In the genomic region with DNA sequence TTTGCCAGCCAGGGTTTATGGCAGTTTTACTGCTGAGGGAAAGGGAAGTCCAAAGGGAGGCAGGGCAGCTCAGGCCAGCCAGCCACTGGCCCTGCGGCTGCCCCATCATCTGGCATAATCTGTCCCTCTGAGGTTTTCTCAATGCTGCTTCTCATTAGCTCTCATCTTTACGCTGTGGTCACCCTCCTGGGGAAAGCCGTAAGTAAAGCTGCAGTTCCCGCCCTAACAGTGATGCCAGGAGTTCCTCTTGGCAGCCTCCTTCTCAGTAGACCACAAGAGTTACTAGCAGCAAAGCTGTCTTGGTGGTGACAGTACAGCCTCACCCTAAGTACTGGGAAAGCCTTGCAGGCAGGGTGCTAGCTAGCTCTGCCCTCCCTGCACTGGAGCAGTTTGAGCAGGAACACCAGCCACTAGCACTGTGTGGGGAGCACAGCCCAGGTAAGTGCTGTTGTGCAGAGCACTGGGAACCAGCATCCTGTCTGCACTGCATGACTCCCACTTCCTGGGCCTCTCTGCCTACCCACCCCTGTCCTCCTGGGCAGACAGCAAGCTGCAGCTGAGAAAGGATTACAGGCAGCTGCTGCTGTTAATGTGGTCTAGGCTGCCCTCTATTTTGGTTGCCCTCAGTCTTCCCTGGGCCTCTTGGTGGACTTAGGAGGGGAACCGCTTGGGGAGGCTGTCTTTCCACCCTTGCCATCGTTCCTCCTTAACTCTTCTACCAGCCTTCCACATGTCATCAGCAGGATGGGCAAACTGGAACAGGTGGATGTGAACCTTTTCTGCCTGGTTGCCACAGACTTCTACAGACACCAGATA, we compare ENCODE assay signal across 13 mouse cellular contexts. TPM values are rescaled to one million over a fixed set of nuclear protein-coding genes. Genes with fewer than 3 reads are reported as not detected.
DNase-seq lines count a peak whose midpoint lies in the region; ATAC-seq lines count a peak whose summit lies in the region.
"Had no signal": no experiment of that assay in that cellular context is flagged by ENCODE, and none has a peak within 500 bp of the region (broad histone marks: within the 10 kb centered on the region; RNA-seq: fewer than 3 reads in every experiment).

A gene (plus strand): TSS at position 103 of the 816 bp plus-strand sequence.

- peak; percentile 36 for DNase-seq in 3134 (ENCODE audit: extremely low read depth, insufficient read length, low spot score)
- peak; percentile 39 for DNase-seq in NIH3T3 (ENCODE audit: low read depth)
- no peak for DNase-seq in right cerebral cortex, postnatal 25 days
- no peak for DNase-seq in cerebellum, adult 9-11 months
- DNase-seq: cerebellum, postnatal 14 days had no signal

- H3K4me1 ChIP-seq in hindbrain, embryonic 12.5 days, result no peaks in the 10 kb centered on the region
- no peaks in the 10 kb centered on the region for H3K4me1 ChIP-seq in hindbrain, embryonic 16.5 days (ENCODE audit: control insufficient read depth, insufficient read depth, low read depth, low read length)

- H3K4me3 ChIP-seq in hindbrain, embryonic 12.5 days, result no peak within 1 kb of the TSS
- no peak within 1 kb of the TSS for H3K4me3 ChIP-seq in hindbrain, embryonic 16.5 days (ENCODE audit: low read length)
- H3K4me3 ChIP-seq: layer of hippocampus, adult 2 months; midbrain, embryonic 12.5 days had no signal

- 85% methylated on average over 6 of the region's 6 CpGs for WGBS in hindbrain, embryonic 12.5 days
- WGBS in hindbrain, embryonic 16.5 days, result 75% methylated on average over 6 of the region's 6 CpGs

- peaks cover 73% of the 10 kb centered on the region for H3K36me3 ChIP-seq in hindbrain, embryonic 12.5 days
- H3K36me3 ChIP-seq in hindbrain, embryonic 16.5 days (ENCODE audit: control insufficient read depth, insufficient read depth, low read length), result peaks cover 25% of the 10 kb centered on the region

- 0 out of 2 replicates have a peak within 1 kb of the TSS, but pooled peaks have one; percentile 8 for H3K27ac ChIP-seq in hindbrain, embryonic 12.5 days
- H3K27ac ChIP-seq in hindbrain, embryonic 16.5 days (ENCODE audit: low read depth, low read length), result no peak within 1 kb of the TSS
- H3K27ac ChIP-seq: layer of hippocampus, adult 2 months; midbrain, embryonic 12.5 days had no signal

- H3K9ac ChIP-seq in hindbrain, embryonic 12.5 days, result no peak within 1 kb of the TSS; the same call in 1 of the 2 replicates
- no peak within 1 kb of the TSS for H3K9ac ChIP-seq in hindbrain, embryonic 16.5 days (ENCODE audit: low read depth, low read length)
- H3K9ac ChIP-seq: midbrain, embryonic 12.5 days had no signal

- H3K27me3 ChIP-seq in hindbrain, embryonic 12.5 days, result no peaks in the 10 kb centered on the region
- no peaks in the 10 kb centered on the region for H3K27me3 ChIP-seq in hindbrain, embryonic 16.5 days (replicated peaks; ENCODE audit: control insufficient read depth, insufficient read depth, low read length)
- H3K27me3 ChIP-seq: midbrain, embryonic 12.5 days had no signal

- ATAC-seq in hindbrain, embryonic 12.5 days (ENCODE audit: low FRiP score), result no peak
- ATAC-seq in hindbrain, embryonic 16.5 days, result no peak
- ATAC-seq in monocyte, adult 5-6 weeks (replicated peaks; ENCODE audit: insufficient number of reproducible peaks, low FRiP score, low TSS enrichment, poor library complexity, severe bottlenecking), result 0 out of 2 replicates have a peak, but pooled peaks have one; percentile 23
- ATAC-seq in activated CD4-positive, CD25-positive, alpha-beta regulatory T cell, adult 4 months, result no peak

- H3K9me3 ChIP-seq in hindbrain, embryonic 12.5 days (replicated peaks), result no peaks in the 10 kb centered on the region
- no peaks in the 10 kb centered on the region for H3K9me3 ChIP-seq in hindbrain, embryonic 16.5 days (ENCODE audit: control insufficient read depth, low read length)
- H3K9me3 ChIP-seq: G1E; midbrain, embryonic 12.5 days had no signal

- H3K4me2 ChIP-seq in hindbrain, embryonic 12.5 days (replicated peaks), result no peak within 1 kb of the TSS
- no peak within 1 kb of the TSS for H3K4me2 ChIP-seq in hindbrain, embryonic 16.5 days (ENCODE audit: low read length)
- H3K4me2 ChIP-seq: heart, embryonic 11.5 days; midbrain, embryonic 12.5 days had no signal

RNA-seq across cellular contexts. Expression of the gene that starts here (rescaled TPM):
- 1.6 TPM in 2 replicates for polyA plus RNA-seq in hindbrain, embryonic 12.5 days (2016; fragmentation: Nextera tagmentation; extraction: Ambion mirVana)
- 6.1 and 6.9 TPM in 2 replicates for polyA plus RNA-seq in hindbrain, embryonic 16.5 days (2015; fragmentation: Nextera tagmentation; extraction: Ambion mirVana)
- total RNA-seq in monocyte, adult 5-6 weeks (2017), result 0.29 TPM in 1 of 3 replicates, not detected in the others
- 1 to 10 TPM in 1 of 2 experiments, under 1 TPM in 1; 0.30 to 1.1 TPM for polyA plus RNA-seq in activated CD4-positive, CD25-positive, alpha-beta regulatory T cell, adult 4 months (2017; shearing (Covaris generic))

Comparison
In these comparisons a context has a peak if more than half of its experiments do, and no peak if none do; other contexts are left out.
1. Peak in ATAC-seq in monocyte, adult 5-6 weeks; RNA of the gene not detected or under 1 TPM.
2. DNase-seq: peak in 3134 (single experiment) and NIH3T3 (single experiment); none in right cerebral cortex, postnatal 25 days (single experiment) and cerebellum, adult 9-11 months (single experiment).